Mouse (Mus musculus) megakaryocyte, adult 5-6 weeks (primary cell): Measurements from ENCODE around the gene Zfp92. TPM values are rescaled to one million over a fixed set of nuclear protein-coding genes. Genes with fewer than 3 reads are reported as not detected.

Source experiments
- ATAC-seq: 2 replicates; pipeline ENCODE4 v1.8.0; 2016; ENCODE audit warnings: mild to moderate bottlenecking, inconsistent platforms; ENCODE audit not compliant: poor library complexity, severe bottlenecking
- total RNA-seq, 2 experiments: library from RNA; stranded (forward) in 1 of 2; stranded (reverse) in 1 of 2; fragments of 153-499, 151-499 nt in 1 of 2; fragments of 221-1000, 200-1000 nt in 1 of 2; gene quantifications; 2 replicates each; pipeline versions ENCODE4 v1.2.3 to v1.2.4; 2015 to 2017

Gene Zfp92
- total RNA-seq, 2 experiments from 2014 or later = not detected

DNA sequence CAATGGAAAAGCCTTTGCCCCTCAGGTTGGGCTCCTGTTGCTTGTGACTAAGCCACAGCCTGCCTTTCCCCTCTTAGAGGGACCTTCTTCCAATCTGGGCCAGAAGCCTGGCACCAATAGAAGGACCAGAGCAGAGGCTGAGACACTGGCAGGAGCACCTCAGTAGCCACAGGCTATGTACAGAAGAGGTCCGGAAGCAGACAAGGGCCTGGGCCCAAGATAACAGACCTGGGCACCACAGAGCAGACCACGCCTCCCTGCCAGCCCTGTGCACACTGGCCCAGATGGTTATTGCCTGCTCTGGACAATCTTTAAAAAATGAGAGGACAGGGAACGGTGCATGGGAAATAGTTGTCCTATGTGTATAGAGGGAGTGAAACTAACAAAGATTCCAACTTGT lies 60.9 kb downstream of the Zfp92 start:
- no peak for ATAC-seq

DNA sequence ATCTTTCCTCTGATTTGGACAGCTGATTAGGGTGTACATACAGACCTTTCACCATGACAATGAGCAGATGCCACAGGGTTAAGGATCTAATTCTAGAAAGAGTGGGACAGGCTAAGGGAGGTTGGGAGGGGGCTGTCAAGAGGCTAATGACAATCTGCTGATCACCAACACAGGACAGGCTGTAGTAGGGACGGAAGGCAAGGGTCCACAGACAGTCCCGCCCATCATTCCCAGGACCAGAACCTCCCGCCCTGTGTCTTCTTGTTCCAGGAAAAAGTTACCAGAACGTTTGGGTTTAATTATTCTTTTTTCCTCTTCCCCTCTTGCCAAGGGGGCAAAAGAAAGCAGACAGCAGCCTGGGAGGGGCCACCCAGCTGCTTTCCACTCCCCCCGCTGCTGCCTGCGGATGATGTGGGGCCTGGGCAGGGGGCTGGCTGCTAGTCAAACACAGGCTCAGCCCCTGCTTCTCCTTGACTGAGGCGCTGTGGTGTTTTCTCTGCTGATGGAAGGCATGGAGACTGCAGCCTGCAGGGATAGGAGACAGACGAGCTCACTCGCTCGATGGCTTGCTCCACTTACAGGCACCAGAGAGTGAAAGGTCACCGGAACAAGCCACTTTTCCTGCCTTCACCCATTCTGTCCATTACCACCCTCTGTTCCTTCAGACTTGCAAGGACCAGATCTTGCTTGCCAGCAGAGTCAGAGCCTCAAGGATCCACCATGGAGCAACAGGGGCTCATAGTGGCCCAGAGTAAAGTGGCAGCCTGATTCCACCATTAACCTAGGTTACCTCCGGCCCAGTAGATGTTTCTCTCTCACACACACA lies 63.7 kb downstream of the Zfp92 start:
- ATAC-seq = no peak

DNA sequence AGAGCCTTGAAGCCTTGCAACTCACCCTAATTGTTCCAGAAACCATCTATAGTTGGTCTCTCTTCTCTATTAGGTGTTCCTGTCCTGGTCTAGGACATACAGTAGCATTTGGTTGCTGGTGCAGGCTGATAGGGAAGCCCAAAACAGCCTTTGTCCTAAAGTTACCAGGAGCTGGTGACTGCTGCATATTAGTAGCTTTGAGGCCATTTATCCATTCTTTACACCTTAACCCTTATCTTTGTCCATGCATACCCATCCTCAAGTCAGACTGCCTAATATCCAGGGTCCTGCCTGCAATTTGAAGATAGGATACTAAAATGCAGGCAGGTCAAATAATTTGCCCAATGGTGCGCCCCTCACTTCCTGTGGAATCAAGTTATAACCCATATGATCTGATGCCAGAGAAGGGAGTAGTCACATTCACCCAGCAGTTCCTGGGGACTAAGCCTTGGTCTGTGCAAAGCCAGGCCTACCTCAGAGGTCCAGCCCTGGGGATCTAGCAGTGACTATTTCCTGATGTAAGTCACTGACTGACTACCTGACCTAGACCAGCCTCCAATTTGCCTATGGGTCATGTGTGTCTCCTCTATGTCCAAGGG lies 64.9 kb downstream of the Zfp92 start:
- ATAC-seq = no peak

DNA sequence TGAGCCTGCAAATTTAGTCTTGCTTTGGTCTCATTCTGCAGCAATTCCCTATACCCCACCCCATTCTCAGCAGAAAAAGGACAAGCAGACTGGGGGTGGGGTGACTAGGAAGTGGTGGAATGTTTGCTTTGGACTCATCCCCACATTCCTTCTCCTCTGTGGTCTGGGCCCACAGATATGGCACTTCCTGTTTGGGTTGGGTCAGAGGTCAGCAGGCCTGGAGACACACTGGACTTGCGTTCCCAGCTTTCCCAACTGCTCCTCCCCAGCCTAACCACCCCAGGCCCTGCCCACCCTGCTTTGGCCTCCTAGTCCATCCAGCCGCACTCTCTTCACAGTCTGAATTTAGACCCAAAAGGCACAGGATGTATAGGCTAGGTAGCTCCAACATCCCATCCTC lies 65.7 kb downstream of the Zfp92 start:
- no peak for ATAC-seq

DNA sequence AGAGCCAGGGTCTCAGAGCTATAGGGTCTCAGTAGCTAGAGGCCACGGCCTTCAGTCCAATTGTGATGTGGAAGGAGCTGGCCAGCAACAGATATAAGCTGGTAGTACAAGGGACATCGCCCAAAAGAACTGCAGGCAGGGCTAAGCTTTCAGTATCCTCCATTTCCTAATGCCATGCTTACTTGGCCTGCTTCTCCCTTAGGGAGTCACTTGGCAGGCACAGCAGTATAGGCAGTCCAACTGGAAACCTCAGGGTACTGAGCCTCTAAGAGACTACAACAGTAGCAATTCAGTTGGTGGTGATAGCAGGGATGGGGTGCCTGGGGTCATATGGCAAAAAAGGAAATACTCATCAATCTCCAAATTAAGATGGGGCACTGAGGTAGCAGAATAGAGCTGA lies 66.6 kb downstream of the Zfp92 start:
- ATAC-seq = no peak

Other genes with a start within 250 kb of the Zfp92 start
- not detected in 2 replicates for gene Spin2d, start 234.1 kb upstream of the Zfp92 start, total RNA-seq (2015)
- gene Spin2d, start 234.1 kb upstream of the Zfp92 start, total RNA-seq (2017) = not detected in 2 replicates
- gene Xlr3b, start 218.9 kb upstream of the Zfp92 start, total RNA-seq (2015) = 3.9 and 8.3 TPM in 2 replicates
- gene Xlr3b, start 218.9 kb upstream of the Zfp92 start, total RNA-seq (2017) = 2.9 and 3.3 TPM in 2 replicates
- 7.1 and 12.5 TPM in 2 replicates for gene Xlr4b, start 196.8 kb upstream of the Zfp92 start, total RNA-seq (2015)
- gene Xlr4b, start 196.8 kb upstream of the Zfp92 start, total RNA-seq (2017) = 8.4 and 10.8 TPM in 2 replicates
- gene F8a, start 182.8 kb upstream of the Zfp92 start, total RNA-seq (2015) = 4.0 and 4.7 TPM in 2 replicates
- 3.9 and 4.1 TPM in 2 replicates for gene F8a, start 182.8 kb upstream of the Zfp92 start, total RNA-seq (2017)
- gene Xlr4c, start 168.0 kb upstream of the Zfp92 start, total RNA-seq (2015) = 2.3 and 2.8 TPM in 2 replicates
- gene Xlr4c, start 168.0 kb upstream of the Zfp92 start, total RNA-seq (2017) = 6.5 and 9.3 TPM in 2 replicates
- gene Xlr3c, start 145.7 kb upstream of the Zfp92 start, total RNA-seq (2015) = not detected in 2 replicates
- gene Xlr3c, start 145.7 kb upstream of the Zfp92 start, total RNA-seq (2017) = 0.07 TPM in 1 of 2 replicates, not detected in the other
- gene Xlr5a, start 118.1 kb upstream of the Zfp92 start, total RNA-seq (2015) = not detected in 2 replicates
- not detected in 2 replicates for gene Xlr5a, start 118.1 kb upstream of the Zfp92 start, total RNA-seq (2017)
- gene Xlr5c, start 118.1 kb upstream of the Zfp92 start, total RNA-seq (2015) = not detected in 2 replicates
- not detected in 2 replicates for gene Xlr5c, start 118.1 kb upstream of the Zfp92 start, total RNA-seq (2017)
- not detected in 2 replicates for gene Gm45015, start 74.3 kb upstream of the Zfp92 start, total RNA-seq (2015)
- gene Gm45015, start 74.3 kb upstream of the Zfp92 start, total RNA-seq (2017) = not detected in 2 replicates
- 5.3 and 6.8 TPM in 2 replicates for gene Zfp275, start 68.5 kb upstream of the Zfp92 start, total RNA-seq (2015)
- 3.5 and 4.3 TPM in 2 replicates for gene Zfp275, start 68.5 kb upstream of the Zfp92 start, total RNA-seq (2017)
- gene Gm18336, start 12.4 kb upstream of the Zfp92 start, total RNA-seq (2015) = not detected in 2 replicates
- gene Gm18336, start 12.4 kb upstream of the Zfp92 start, total RNA-seq (2017) = not detected in 2 replicates
- not detected in 2 replicates for gene Trex2, start 24.2 kb downstream of the Zfp92 start, total RNA-seq (2015)
- not detected in 2 replicates for gene Trex2, start 24.2 kb downstream of the Zfp92 start, total RNA-seq (2017)
- 15.7 and 19.7 TPM in 2 replicates for gene Haus7, start 47.9 kb downstream of the Zfp92 start, total RNA-seq (2015)
- gene Haus7, start 47.9 kb downstream of the Zfp92 start, total RNA-seq (2017) = 21.9 and 24.8 TPM in 2 replicates
- 3.0 and 7.7 TPM in 2 replicates for gene Bgn, start 72.5 kb downstream of the Zfp92 start, total RNA-seq (2015)
- gene Bgn, start 72.5 kb downstream of the Zfp92 start, total RNA-seq (2017) = 0.45 and 0.48 TPM in 2 replicates
- not detected in 2 replicates for gene Atp2b3, start 92.0 kb downstream of the Zfp92 start, total RNA-seq (2015)
- not detected in 2 replicates for gene Atp2b3, start 92.0 kb downstream of the Zfp92 start, total RNA-seq (2017)
- 0.11 and 0.13 TPM in 2 replicates for gene Dusp9, start 228.3 kb downstream of the Zfp92 start, total RNA-seq (2015)
- gene Dusp9, start 228.3 kb downstream of the Zfp92 start, total RNA-seq (2017) = 0.16 TPM in 1 of 2 replicates, not detected in the other
- 0.59 TPM in 1 of 2 replicates, not detected in the other for gene Pnck, start 249.0 kb downstream of the Zfp92 start, total RNA-seq (2015)
- gene Pnck, start 249.0 kb downstream of the Zfp92 start, total RNA-seq (2017) = not detected in 2 replicates